Mouse (Mus musculus) midbrain, postnatal 0 days (tissue): ENCODE results near the gene Ccdc24. TPM values are rescaled to one million over a fixed set of nuclear protein-coding genes. Genes with fewer than 3 reads are reported as not detected.

Source experiments
- ATAC-seq: fragments of 200-750 bp; cut with Nextera tagmentation; 2 replicates; pipeline ENCODE4 v1.8.0; 2017; ENCODE audit warnings: moderate number of reproducible peaks, mild to moderate bottlenecking, moderate TSS enrichment, moderate library complexity; ENCODE audit not compliant: low FRiP score
- DNase-seq: peaks from one replicate; pipeline ENCODE4 v3.0.0-alpha.2; 2015; ENCODE audit warnings: low spot score
- H3K27ac ChIP-seq: fragments of 300-500 bp; sonication (generic); 2 replicates; pipeline ENCODE4 v1.5.1; 2014; ENCODE audit warnings: low read depth, mild to moderate bottlenecking, low read length, mixed read lengths
- H3K27me3 ChIP-seq: fragments of 300-500 bp; sonication (generic); 2 replicates; pipeline ENCODE4 v1.6.1; 2014; ENCODE audit warnings: low read length, control low read depth, mixed read lengths; ENCODE audit not compliant: insufficient read depth
- H3K36me3 ChIP-seq: fragments of 300-500 bp; sonication (generic); 2 replicates; pipeline ENCODE4 v1.6.1; 2014; ENCODE audit warnings: low read length, control low read depth, mixed read lengths; ENCODE audit not compliant: insufficient read depth
- H3K4me1 ChIP-seq: fragments of 300-500 bp; sonication (generic); 2 replicates; pipeline ENCODE4 v1.6.1; 2014; ENCODE audit warnings: mild to moderate bottlenecking, control low read depth, antibody characterized with exemption, low read length, mixed read lengths; ENCODE audit not compliant: insufficient read depth
- H3K4me2 ChIP-seq: fragments of 300-500 bp; sonication (generic); 2 replicates; pipeline ENCODE4 v1.6.1; 2014; ENCODE audit warnings: low read depth, mild to moderate bottlenecking, low read length, mixed read lengths; ENCODE audit not compliant: poor library complexity, severe bottlenecking
- H3K4me3 ChIP-seq: fragments of 300-500 bp; sonication (generic); 2 replicates; pipeline ENCODE4 v1.5.1; 2014; ENCODE audit warnings: low read depth, mild to moderate bottlenecking, low read length, moderate library complexity
- H3K9ac ChIP-seq: fragments of 300-500 bp; sonication (generic); replicated peaks from 2 replicates; pipeline ENCODE4 v1.6.1; 2014; ENCODE audit warnings: mild to moderate bottlenecking, low read length, moderate library complexity, mixed read lengths; ENCODE audit not compliant: poor library complexity, severe bottlenecking
- H3K9me3 ChIP-seq: fragments of 300-500 bp; sonication (generic); 2 replicates; pipeline ENCODE4 v1.6.1; 2016; ENCODE audit warnings: low read length, control low read depth
- CTCF ChIP-seq: IDR thresholded peaks from 2 replicates; pipeline ENCODE4 v1.5.1; 2016; ENCODE audit warnings: antibody characterized with exemption, mild to moderate bottlenecking
- WGBS: fragments of 180-500 bp; shearing (Covaris S2); extraction: QIAGEN DNeasy Blood & Tissue Kit; methylation state at CpG from one replicate; pipeline ENCODE4 v1.1.7; 2014; 5-methylcytosine and 5-hydroxymethylcytosine counted together
- polyA plus RNA-seq: library from polyadenylated mRNA; unstranded; fragments of >200 nt; fragmentation: Nextera tagmentation; extraction: Ambion mirVana; gene quantifications from 2 replicates; pipeline ENCODE4 v1.2.1, GENCODE M21; 2015
- total RNA-seq: library from RNA; depleted of rRNA; stranded (reverse); fragments of >200 nt; gene quantifications from 2 replicates; pipeline ENCODE4 v1.2.3, GENCODE M21; 2014

Ccdc24 gene
- total and polyA plus RNA-seq, 2 experiments from 2014 or later: 1.2 to 2.0 TPM

GRCm38 (mm10) chr4:117831920-117832691, 40.3 kb downstream of the Ccdc24 start:
- Histone ChIP-seq H3K9ac (no peak overlapping the region), H3K27me3 (no peaks in the 10 kb centered on the region), H3K4me1 (no peaks in the 10 kb centered on the region), H3K36me3 (no peaks in the 10 kb centered on the region), H3K27ac (no peak overlapping the region), H3K4me2 (no peak overlapping the region), H3K4me3 (no peak overlapping the region), H3K9me3 (no peaks in the 10 kb centered on the region)
- DNase-seq (no peak), ATAC-seq (no peak)
- TF ChIP-seq CTCF: no peak
- 81% methylated on average over 9 of the region's 9 CpGs for WGBS

GRCm38 (mm10) chr4:117831499-117831898, 40.9 kb downstream of the Ccdc24 start:
- ATAC-seq (no peak), DNase-seq (no peak)
- H3K27ac ChIP-seq: no peak overlapping the region
- no peak overlapping the region for H3K4me3 ChIP-seq
- WGBS: 86% methylated on average over 2 of the region's 2 CpGs
- H3K4me1 ChIP-seq: no peaks in the 10 kb centered on the region
- H3K27me3 ChIP-seq: no peaks in the 10 kb centered on the region
- H3K9me3 ChIP-seq: no peaks in the 10 kb centered on the region
- H3K36me3 ChIP-seq: no peaks in the 10 kb centered on the region
- no peak for TF ChIP-seq CTCF
- no peak overlapping the region for H3K9ac ChIP-seq
- H3K4me2 ChIP-seq: no peak overlapping the region

- Histone ChIP-seq H3K36me3 (no peaks in the 10 kb centered on the region), H3K9ac (no peak overlapping the region), H3K4me1 (no peaks in the 10 kb centered on the region), H3K27me3 (no peaks in the 10 kb centered on the region), H3K9me3 (no peaks in the 10 kb centered on the region), H3K27ac (no peak overlapping the region), H3K4me3 (no peak overlapping the region), H3K4me2 (no peak overlapping the region)
- ATAC-seq (no peak), DNase-seq (no peak)
- no peak for TF ChIP-seq CTCF
- WGBS: 94% methylated on average over 9 of the region's 9 CpGs
These were observed 41.6 kb downstream of the Ccdc24 start for GRCm38 (mm10) chr4:117830801-117831200.

GRCm38 (mm10) chr4:117830124-117830551, 42.2 kb downstream of the Ccdc24 start:
- DNase-seq (peak; percentile 40), ATAC-seq (no peak)
- Histone ChIP-seq H3K4me3 (no peak overlapping the region), H3K27me3 (no peaks in the 10 kb centered on the region), H3K4me2 (no peak overlapping the region), H3K27ac (no peak overlapping the region), H3K36me3 (no peaks in the 10 kb centered on the region), H3K9ac (no peak overlapping the region), H3K4me1 (no peaks in the 10 kb centered on the region), H3K9me3 (no peaks in the 10 kb centered on the region)
- no peak for TF ChIP-seq CTCF
- 10% methylated on average over 5 of the region's 5 CpGs for WGBS

GRCm38 (mm10) chr4:117829260-117830123, 42.9 kb downstream of the Ccdc24 start:
- Histone ChIP-seq H3K4me2 (0 out of 2 replicates have a peak overlapping the region, but pooled peaks have one; percentile 9), H3K27me3 (no peaks in the 10 kb centered on the region), H3K9ac (no peak overlapping the region), H3K4me3 (no peak overlapping the region), H3K27ac (no peak overlapping the region), H3K4me1 (no peaks in the 10 kb centered on the region), H3K9me3 (no peaks in the 10 kb centered on the region), H3K36me3 (no peaks in the 10 kb centered on the region)
- ATAC-seq (peak; percentile 18; the same call in 1 of the 2 replicates), DNase-seq (peak; percentile 63)
- TF ChIP-seq CTCF: peak; percentile 88
- WGBS: 7% methylated on average over 12 of the region's 12 CpGs
